Mouse (Mus musculus) CH12.LX (cell line): Measurements from ENCODE around the gene Gna11. TPM values are rescaled to one million over a fixed set of nuclear protein-coding genes. Genes with fewer than 3 reads are reported as not detected.
A peak's percentile ranks its signal among the peaks of the same experiment; 100 is the strongest.

Experiments
- DNase-seq: peaks from one replicate; pipeline ENCODE4 v3.0.0-alpha.2; 2013; ENCODE audit errors: extremely low read depth
- H3K27ac ChIP-seq: 2 replicates; pipeline ENCODE4 v1.5.1; 2012; ENCODE audit warnings: low read depth, mild to moderate bottlenecking, control low read depth, moderate library complexity; ENCODE audit not compliant: insufficient read depth
- H3K27me3 ChIP-seq: replicated peaks from 2 replicates; pipeline ENCODE3; 2012; ENCODE audit warnings: inconsistent platforms
- H3K36me3 ChIP-seq, 2 experiments: replicated peaks in 1 of 2; 2 replicates each; pipeline versions ENCODE3 to v1.6.1; 2012; ENCODE audit warnings: inconsistent platforms in 1 of 2, low read length in 1 of 2, mild to moderate bottlenecking in 1 of 2, mixed read lengths in 1 of 2, moderate library complexity in 1 of 2; ENCODE audit not compliant: control insufficient read depth in 1 of 2, insufficient read depth in 1 of 2
- H3K4me1 ChIP-seq, 2 experiments: 2 replicates each; pipeline ENCODE4 v1.6.1; 2012; ENCODE audit warnings: inconsistent platforms in 1 of 2, moderate library complexity in 1 of 2; ENCODE audit not compliant: insufficient read depth in 2 of 2, control insufficient read depth in 1 of 2
- H3K4me2 ChIP-seq: 2 replicates; pipeline ENCODE4 v1.6.1; 2012; ENCODE audit warnings: low read depth, mild to moderate bottlenecking, control low read depth; ENCODE audit not compliant: poor library complexity, insufficient read depth, severe bottlenecking
- H3K4me3 ChIP-seq, 3 experiments: fragments of 150-350 bp in 1 of 3; sonication (generic) in 1 of 3; replicated peaks in 1 of 3; 2 replicates each; pipeline versions ENCODE3 to v1.5.1; 2011 to 2012; ENCODE audit warnings: low read depth in 2 of 3, low read length in 2 of 3, mild to moderate bottlenecking in 2 of 3, moderate library complexity in 2 of 3, control low read depth in 1 of 3, improper control_type of control experiment in 1 of 3, inconsistent platforms in 1 of 3, mixed read lengths in 1 of 3; ENCODE audit not compliant: poor library complexity in 1 of 3
- H3K79me2 ChIP-seq: replicated peaks from 2 replicates; pipeline ENCODE4 v1.6.1; 2012; ENCODE audit warnings: mild to moderate bottlenecking, moderate library complexity; ENCODE audit not compliant: control insufficient read depth, poor library complexity, insufficient read depth, severe bottlenecking; ENCODE audit errors: extremely low read depth
- H3K9ac ChIP-seq: 2 replicates; pipeline ENCODE4 v1.6.1; 2012; ENCODE audit warnings: low read depth, mild to moderate bottlenecking, control low read depth, moderate library complexity; ENCODE audit not compliant: insufficient read depth
- H3K9me3 ChIP-seq: replicated peaks from 2 replicates; pipeline ENCODE3; 2012; ENCODE audit warnings: low read length, inconsistent platforms, mixed read lengths
- BHLHE40 ChIP-seq: IDR thresholded peaks from 2 replicates; pipeline ENCODE4 v1.6.1; 2011; ENCODE audit warnings: mild to moderate bottlenecking, low read depth, low read length, improper control_type of control experiment
- E2F4 ChIP-seq: IDR thresholded peaks from 2 replicates; pipeline ENCODE4 v1.6.1; 2011; ENCODE audit warnings: low read depth, low read length, improper control_type of control experiment; ENCODE audit not compliant: insufficient replicate concordance
- EP300 ChIP-seq: IDR thresholded peaks from 2 replicates; pipeline ENCODE4 v1.6.1; 2011; ENCODE audit warnings: low read length, improper control_type of control experiment
- ETS1 ChIP-seq: conservative IDR thresholded peaks from 2 replicates; pipeline ENCODE4 v1.6.1; 2012; ENCODE audit warnings: low read depth, mild to moderate bottlenecking, inconsistent platforms, low read length, improper control_type of control experiment, moderate library complexity
- GABPA ChIP-seq: IDR thresholded peaks from 2 replicates; pipeline ENCODE4 v1.6.1; 2012; ENCODE audit warnings: low read depth, low read length, improper control_type of control experiment, inconsistent platforms; ENCODE audit not compliant: insufficient replicate concordance
- HCFC1 ChIP-seq: IDR thresholded peaks from 2 replicates; pipeline ENCODE4 v1.6.1; 2012; ENCODE audit warnings: low read depth, mild to moderate bottlenecking, inconsistent platforms, low read length, improper control_type of control experiment
- IRF4 ChIP-seq: IDR thresholded peaks from 2 replicates; pipeline ENCODE4 v1.6.1; 2014; ENCODE audit warnings: low read depth, mild to moderate bottlenecking, inconsistent platforms, low read length, improper control_type of control experiment
- JUND ChIP-seq: conservative IDR thresholded peaks from 2 replicates; pipeline ENCODE4 v1.6.1; 2011; ENCODE audit warnings: low read depth, low read length, improper control_type of control experiment
- MAFK ChIP-seq: IDR thresholded peaks from 2 replicates; pipeline ENCODE4 v1.6.1; 2011; ENCODE audit warnings: low read length, improper control_type of control experiment; ENCODE audit not compliant: insufficient replicate concordance
- MAZ ChIP-seq: IDR thresholded peaks from 2 replicates; pipeline ENCODE4 v1.6.1; 2012; ENCODE audit warnings: low read depth, mild to moderate bottlenecking, inconsistent platforms, low read length, improper control_type of control experiment, moderate library complexity
- NRF1 ChIP-seq: IDR thresholded peaks from 2 replicates; pipeline ENCODE4 v1.6.1; 2014; ENCODE audit warnings: low read depth, mild to moderate bottlenecking, inconsistent platforms, low read length, improper control_type of control experiment, moderate library complexity
- PAX5 ChIP-seq: IDR thresholded peaks from 2 replicates; pipeline ENCODE4 v1.6.1; 2012; ENCODE audit warnings: low read length, inconsistent platforms, mixed read lengths
- POLR2A ChIP-seq: IDR thresholded peaks from 2 replicates; pipeline ENCODE4 v1.6.1; 2011; ENCODE audit warnings: low read depth, mild to moderate bottlenecking, improper control_type of control experiment, low read length
- POLR2AphosphoS2 ChIP-seq: IDR thresholded peaks from 2 replicates; pipeline ENCODE4 v1.6.1; 2011; ENCODE audit warnings: low read depth, low read length, improper control_type of control experiment
- RAD21 ChIP-seq: IDR thresholded peaks from 2 replicates; pipeline ENCODE4 v1.6.1; 2011; ENCODE audit warnings: low read depth, mild to moderate bottlenecking, low read length, improper control_type of control experiment, moderate library complexity
- RCOR1 ChIP-seq: conservative IDR thresholded peaks from 2 replicates; pipeline ENCODE4 v1.6.1; 2012; ENCODE audit warnings: low read depth, mild to moderate bottlenecking, inconsistent platforms, low read length, improper control_type of control experiment
- SMC3 ChIP-seq: IDR thresholded peaks from 2 replicates; pipeline ENCODE4 v1.6.1; 2011; ENCODE audit warnings: low read depth, low read length, improper control_type of control experiment
- TBP ChIP-seq: conservative IDR thresholded peaks from 2 replicates; pipeline ENCODE4 v1.6.1; 2011; ENCODE audit warnings: low read depth, low read length, improper control_type of control experiment
- TCF12 ChIP-seq: IDR thresholded peaks from 2 replicates; pipeline ENCODE4 v1.6.1; 2014; ENCODE audit warnings: low read depth, mild to moderate bottlenecking, inconsistent platforms, low read length, improper control_type of control experiment
- UBTF ChIP-seq: IDR thresholded peaks from 2 replicates; pipeline ENCODE4 v1.6.1; 2012; ENCODE audit warnings: low read depth, mild to moderate bottlenecking, inconsistent platforms, low read length, improper control_type of control experiment, moderate library complexity
- USF2 ChIP-seq: conservative IDR thresholded peaks from 2 replicates; pipeline ENCODE4 v1.6.1; 2011; ENCODE audit warnings: low read depth, low read length, improper control_type of control experiment
- ZKSCAN1 ChIP-seq: IDR thresholded peaks from 2 replicates; pipeline ENCODE4 v1.6.1; 2012; ENCODE audit warnings: low read depth, inconsistent platforms, low read length, improper control_type of control experiment, borderline replicate concordance
- ZMIZ1 ChIP-seq: IDR thresholded peaks from 2 replicates; pipeline ENCODE4 v1.6.1; 2012; ENCODE audit warnings: low read depth, mild to moderate bottlenecking, inconsistent platforms, low read length, improper control_type of control experiment
- ZNF384 ChIP-seq: IDR thresholded peaks from 2 replicates; pipeline ENCODE4 v1.6.1; 2012; ENCODE audit warnings: low read depth, low read length, improper control_type of control experiment, inconsistent platforms
- dilution Hi-C: fragments of 300-500 bp; cut with MboI; formaldehyde crosslinking; loops from 2 replicates; pipeline ENCODE4 v1.14.3; 2020; ENCODE audit warnings: low sequenced_read_pairs; ENCODE audit not compliant: extremely low pct_unique_long_range_greater_than_20kb, extremely low pct_ligation_motif_present
- in situ Hi-C: fragments of 300-500 bp; cut with MboI; formaldehyde crosslinking; loops from 3 replicates; pipeline ENCODE4 v1.14.3; 2019; ENCODE audit warnings: low sequenced_read_pairs, low pct_ligation_motif_present, low pct_unique_long_range_greater_than_20kb, mixed read lengths
- polyA plus RNA-seq: library from polyadenylated mRNA; unstranded; fragments of >175 nt; gene quantifications from 2 replicates; pipeline ENCODE4 v1.2.1, GENCODE M21; 2012; ENCODE audit warnings: low read depth; ENCODE audit not compliant: insufficient read length
- total RNA-seq, 2 experiments: library from RNA; depleted of rRNA; stranded (reverse); fragments of 300-350 nt in 1 of 2; fragments of >200 nt in 1 of 2; gene quantifications; 2 replicates each; pipeline ENCODE4 v1.2.3; 2012 to 2014

Gene Gna11
- total and polyA plus RNA-seq, 3 experiments, result 4.3 to 8.7 (median 7.2) TPM

GRCm38 (mm10) chr10:81541803-81542202, 3.2 kb downstream of the Gna11 start:
- no peaks in the 10 kb centered on the region for H3K9me3 ChIP-seq
- H3K36me3 ChIP-seq, result peaks cover 5 to 62% of the 10 kb centered on the region in 2 experiments
- in situ Hi-C loops, result no loop called here
- no peak for DNase-seq
- no peak overlapping the region for H3K4me2 ChIP-seq
- TF ChIP-seq MAFK, result no peak
- TF ChIP-seq, all 38 proteins: peak for 0
- Histone ChIP-seq H3K4me1 (peaks cover 12 to 72% of the 10 kb centered on the region in 2 experiments; a peak in 3 of 4 replicates), H3K4me3 (no peak overlapping the region), H3K27ac (no peak overlapping the region), H3K9ac (no peak overlapping the region), H3K79me2 (peaks cover 12% of the 10 kb centered on the region), H3K27me3 (no peaks in the 10 kb centered on the region)
- dilution Hi-C loops, result no loop called here

GRCm38 (mm10) chr10:81541363-81541762, 3.6 kb downstream of the Gna11 start:
- in situ Hi-C loops, result no loop called here
- Histone ChIP-seq H3K9ac (no peak overlapping the region), H3K27me3 (no peaks in the 10 kb centered on the region), H3K79me2 (peaks cover 12% of the 10 kb centered on the region), H3K36me3 (peaks cover 5 to 63% of the 10 kb centered on the region in 2 experiments), H3K27ac (no peak overlapping the region), H3K9me3 (no peaks in the 10 kb centered on the region), H3K4me2 (no peak overlapping the region), H3K4me3 (no peak overlapping the region), H3K4me1 (peaks cover 12 to 72% of the 10 kb centered on the region in 2 experiments; a peak in 3 of 4 replicates)
- no peak for TF ChIP-seq MAZ
- TF ChIP-seq RAD21, result no peak
- TF ChIP-seq HCFC1, result no peak
- TF ChIP-seq ETS1, result no peak
- no peak for TF ChIP-seq E2F4
- TF ChIP-seq POLR2A, result no peak
- no peak for TF ChIP-seq SMC3
- TF ChIP-seq ZNF384, result no peak
- TF ChIP-seq PAX5, result no peak
- no peak for DNase-seq
- dilution Hi-C loops, result no loop called here

GRCm38 (mm10) chr10:81538321-81539048, 6.5 kb downstream of the Gna11 start:
- Histone ChIP-seq H3K9me3 (no peaks in the 10 kb centered on the region), H3K4me2 (no peak overlapping the region), H3K36me3 (peaks cover 8 to 90% of the 10 kb centered on the region in 2 experiments), H3K9ac (no peak overlapping the region), H3K79me2 (0 out of 2 replicates have a peak, but pooled peaks cover 2% of the 10 kb centered on the region), H3K4me3 (no peak overlapping the region), H3K27me3 (no peaks in the 10 kb centered on the region), H3K27ac (no peak overlapping the region), H3K4me1 (peaks cover 12 to 72% of the 10 kb centered on the region in 2 experiments)
- in situ Hi-C loops (no loop called here), dilution Hi-C loops (no loop called here)
- DNase-seq, result peak; percentile 44
- TF ChIP-seq TCF12, result peak; percentile 76
- TF ChIP-seq TBP, result no peak
- TF ChIP-seq JUND, result no peak
- no peak for TF ChIP-seq ZNF384
- no peak for TF ChIP-seq NRF1
- TF ChIP-seq MAFK, result no peak
- TF ChIP-seq POLR2A, result no peak
- no peak for TF ChIP-seq GABPA
- TF ChIP-seq ETS1, result peak; percentile 45; the same call in 1 of the 2 replicates
- no peak for TF ChIP-seq POLR2AphosphoS2
- peak; percentile 45; the same call in 1 of the 2 replicates for TF ChIP-seq EP300
- TF ChIP-seq PAX5, result no peak
- no peak for TF ChIP-seq UBTF
- TF ChIP-seq RCOR1, result no peak
- no peak for TF ChIP-seq RAD21
- TF ChIP-seq BHLHE40, result peak; percentile 50
- no peak for TF ChIP-seq ZMIZ1
- no peak for TF ChIP-seq USF2
- no peak for TF ChIP-seq ZKSCAN1
- TF ChIP-seq IRF4, result peak; percentile 16; the same call in 1 of the 2 replicates
